Mouse (Mus musculus) lung, postnatal 0 days (tissue): ENCODE measurements around the gene Lypd6.

Experiments
- CTCF ChIP-seq: IDR thresholded peaks from 2 replicates; pipeline ENCODE4 v1.5.1; 2016; ENCODE audit warnings: antibody characterized with exemption, mild to moderate bottlenecking
- EP300 ChIP-seq: IDR thresholded peaks from 2 replicates; pipeline ENCODE4 v1.6.1; 2016; ENCODE audit warnings: antibody characterized with exemption, mild to moderate bottlenecking, control low read depth

DNA sequence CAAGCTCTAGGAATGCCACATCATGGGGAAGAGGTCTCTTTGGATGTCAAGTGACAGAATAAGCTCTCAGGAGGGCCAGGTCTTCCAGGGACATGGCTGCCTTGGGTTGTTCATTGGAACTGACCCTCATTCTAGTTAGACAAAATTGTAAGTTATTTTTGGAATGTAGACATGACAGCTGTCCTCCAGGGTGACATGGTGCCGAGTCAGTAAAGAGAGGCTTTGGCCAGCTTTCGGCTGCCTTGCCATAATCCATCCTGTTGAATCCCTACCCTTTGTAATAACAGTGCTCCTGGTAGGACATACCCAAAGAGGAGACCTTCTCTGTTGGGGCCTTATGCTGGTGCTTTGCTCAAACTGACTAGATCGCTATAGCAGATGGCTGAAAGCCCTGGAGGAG lies 39.8 kb downstream of the Lypd6 start:
- TF ChIP-seq CTCF, result no peak
- TF ChIP-seq EP300, result no peak
